Mouse (Mus musculus): ENCODE measurements at regions not wholly inside any gene's neighbourhood (a gene's known extent, or its start where the extent isn't known, plus 50 kb on each side); places are given as distances from the start of the nearest gene placed in this dataset.

- TF ChIP-seq POLR2A (IDR thresholded peaks at IDR 0.05; ENCODE audit: borderline replicate concordance, low read depth, low read length) (no peak), CTCF (IDR thresholded peaks at IDR 0.05; ENCODE audit: low read depth, low read length) (no peak)
These were observed 248.7 kb upstream of the Nfe2l3 start for GRCm38 (mm10) chr6:51183576-51184420.

All from bone marrow macrophage, adult 2 months (primary cell).